Mouse (Mus musculus): ENCODE measurements at regions not wholly inside any gene's neighbourhood (a gene's known extent, or its start where the extent isn't known, plus 50 kb on each side); places are given as distances from the start of the nearest gene placed in this dataset.
A peak's percentile ranks its signal among the peaks of the same experiment; 100 is the strongest.

- DNase-seq: no peak
These were observed 509.6 kb upstream of the Kif2a start for GRCm38 (mm10) chr13:107531528-107531927.

GRCm38 (mm10) chr13:107531026-107531425, 509.1 kb upstream of the Kif2a start:
- DNase-seq: no peak

GRCm38 (mm10) chr13:107530392-107530791, 508.5 kb upstream of the Kif2a start:
- DNase-seq: no peak

GRCm38 (mm10) chr13:107528724-107529456, 507.0 kb upstream of the Kif2a start:
- peak; percentile 18 to 34 for DNase-seq

GRCm38 (mm10) chr13:107522942-107523341, 501.0 kb upstream of the Kif2a start:
- DNase-seq: no peak

- no peak for DNase-seq
These were observed 492.3 kb upstream of the Kif2a start for GRCm38 (mm10) chr13:107514236-107514635.

GRCm38 (mm10) chr13:107513274-107514146, 491.6 kb upstream of the Kif2a start:
- no peak for DNase-seq

- no peak for DNase-seq
These were observed 485.4 kb upstream of the Kif2a start for GRCm38 (mm10) chr13:107507336-107507735.

- no peak for DNase-seq
These were observed 484.9 kb upstream of the Kif2a start for GRCm38 (mm10) chr13:107506832-107507231.

- DNase-seq: no peak
These were observed 483.4 kb upstream of the Kif2a start for GRCm38 (mm10) chr13:107505318-107505717.

- no peak for DNase-seq
These were observed 480.3 kb upstream of the Kif2a start for GRCm38 (mm10) chr13:107502261-107502660.

- DNase-seq: no peak
These were observed 479.0 kb upstream of the Kif2a start for GRCm38 (mm10) chr13:107500776-107501489.

- DNase-seq: no peak
These were observed 477.4 kb upstream of the Kif2a start for GRCm38 (mm10) chr13:107499296-107499695.

- no peak for DNase-seq
These were observed 473.3 kb upstream of the Kif2a start for GRCm38 (mm10) chr13:107495161-107495732.

- DNase-seq: peak; percentile 67 to 76
These were observed 471.8 kb upstream of the Kif2a start for GRCm38 (mm10) chr13:107493765-107494164.

- no peak for DNase-seq
These were observed 470.5 kb upstream of the Kif2a start for GRCm38 (mm10) chr13:107492448-107492847.

GRCm38 (mm10) chr13:107491423-107491822, 469.5 kb upstream of the Kif2a start:
- DNase-seq: no peak

- no peak for DNase-seq
These were observed 463.6 kb upstream of the Kif2a start for GRCm38 (mm10) chr13:107485400-107486017.

GRCm38 (mm10) chr13:107484630-107484998, 462.7 kb upstream of the Kif2a start:
- DNase-seq: no peak

- DNase-seq: no peak
These were observed 462.2 kb upstream of the Kif2a start for GRCm38 (mm10) chr13:107483967-107484629.

- DNase-seq: no peak
These were observed 453.2 kb upstream of the Kif2a start for GRCm38 (mm10) chr13:107475166-107475565.
